Mouse (Mus musculus) heart, postnatal 36 days (tissue): ENCODE measurements around the gene Rhbdl1. TPM values are rescaled to one million over a fixed set of nuclear protein-coding genes. Genes with fewer than 3 reads are reported as not detected.
"Not testable (repeated sequence)": the region's sequence is repeated elsewhere in the genome, so short reads cannot be mapped to it uniquely, and the experiment has no call there.

Experiments used
- DNase-seq, 2 experiments: peaks; one replicate each; pipeline ENCODE4 v3.0.0; 2021 to 2022
- intact Hi-C: fragments of 180-260 bp; cut with DNase I; formaldehyde crosslinking; loops from one replicate; pipeline ENCODE4 v1.15.1; 2025
- total RNA-seq, 2 experiments: library from RNA; stranded (reverse); gene quantifications; 2 replicates each; pipeline ENCODE4 v1.2.3; 2021

Rhbdl1 gene
- total RNA-seq, 2 experiments from 2014 or later = 1.4 to 1.9 TPM

GRCm38 (mm10) chr17:25828712-25829557 lies 8.2 kb downstream of the Rhbdl1 start, which contains the start of gene Jmjd8:
TSS of gene Jmjd8 (plus strand) at chr17:25828867.
- intact Hi-C loops = no loop called here
- peak; percentile 75 to 78 for DNase-seq

- DNase-seq = no peak
- intact Hi-C loops = no loop called here
These were observed 8.9 kb downstream of the Rhbdl1 start for GRCm38 (mm10) chr17:25828223-25828594.

GRCm38 (mm10) chr17:25827546-25828222 lies 9.4 kb downstream of the Rhbdl1 start:
- intact Hi-C loops = no loop called here

GRCm38 (mm10) chr17:25827011-25827410 lies 10.1 kb downstream of the Rhbdl1 start:
- no peak for DNase-seq
- intact Hi-C loops = no loop called here

More at GRCm38 (mm10) chr17:25827546-25828222, 9.4 kb downstream of the Rhbdl1 start:
- no peak for DNase-seq

- DNase-seq = no peak
These were observed 11.0 kb downstream of the Rhbdl1 start for GRCm38 (mm10) chr17:25825984-25826570.

GRCm38 (mm10) chr17:25825311-25825710 lies 11.8 kb downstream of the Rhbdl1 start:
- intact Hi-C loops = no loop called here
- no peak for DNase-seq

More at GRCm38 (mm10) chr17:25825984-25826570, 11.0 kb downstream of the Rhbdl1 start:
- intact Hi-C loops = no loop called here

- intact Hi-C loops = no loop called here
- peak in 1 of 2 experiments; percentile 1 for DNase-seq
These were observed 12.5 kb downstream of the Rhbdl1 start for GRCm38 (mm10) chr17:25824362-25825142.

- intact Hi-C loops = no loop called here
- peak; percentile 72 to 83 for DNase-seq
These were observed 13.6 kb downstream of the Rhbdl1 start, which contains the start of gene Wdr24 for GRCm38 (mm10) chr17:25823452-25823851. TSS of gene Wdr24 (plus strand) at chr17:25823627.

- DNase-seq = no peak
These were observed 18.0 kb downstream of the Rhbdl1 start for GRCm38 (mm10) chr17:25818851-25819780.

GRCm38 (mm10) chr17:25817662-25818061 lies 19.4 kb downstream of the Rhbdl1 start:
- intact Hi-C loops = no loop called here
- no peak for DNase-seq

More at GRCm38 (mm10) chr17:25818851-25819780, 18.0 kb downstream of the Rhbdl1 start:
- intact Hi-C loops = no loop called here

GRCm38 (mm10) chr17:25813471-25813870 lies 23.6 kb downstream of the Rhbdl1 start:
- intact Hi-C loops = no loop called here
- DNase-seq = peak; percentile 78 to 88

- DNase-seq = no peak
- intact Hi-C loops = no loop called here
These were observed 26.2 kb downstream of the Rhbdl1 start for GRCm38 (mm10) chr17:25810890-25811289.

- no peak for DNase-seq
- intact Hi-C loops = no loop called here
These were observed 27.3 kb downstream of the Rhbdl1 start for GRCm38 (mm10) chr17:25809606-25810340.

- peak; percentile 55 to 64 for DNase-seq
- intact Hi-C loops = no loop called here
These were observed 28.1 kb downstream of the Rhbdl1 start, which contains the start of gene Fbxl16 for GRCm38 (mm10) chr17:25808789-25809605. TSS of gene Fbxl16 (plus strand) at chr17:25809085.

GRCm38 (mm10) chr17:25808028-25808427 lies 29.1 kb downstream of the Rhbdl1 start:
- intact Hi-C loops = no loop called here
- no peak for DNase-seq

- intact Hi-C loops, DNase-seq: not testable (repeated sequence)
These were observed 29.6 kb downstream of the Rhbdl1 start for GRCm38 (mm10) chr17:25807452-25807851.

- intact Hi-C loops = no loop called here
- no peak for DNase-seq
These were observed 30.6 kb downstream of the Rhbdl1 start for GRCm38 (mm10) chr17:25806507-25806906.
